Mouse (Mus musculus) C2C12 (cell line): ENCODE results near the gene Ahdc1. TPM values are rescaled to one million over a fixed set of nuclear protein-coding genes. Genes with fewer than 3 reads are reported as not detected.

ENCODE experiments used
- H3K27me3 ChIP-seq: one replicate; pipeline ENCODE4 v1.6.1; 2011; ENCODE audit not compliant: control insufficient read depth, insufficient read depth, insufficient read length
- H3K36me3 ChIP-seq: one replicate; pipeline ENCODE4 v1.6.1; 2011; ENCODE audit not compliant: control insufficient read depth, insufficient read depth
- H3K4me3 ChIP-seq: one replicate; pipeline ENCODE4 v1.5.1; 2011; ENCODE audit warnings: mild to moderate bottlenecking, control low read depth; ENCODE audit not compliant: poor library complexity, insufficient read depth, severe bottlenecking
- H3K79me2 ChIP-seq: one replicate; pipeline ENCODE4 v1.6.1; 2011; ENCODE audit not compliant: control insufficient read depth, insufficient read depth
- H3K79me3 ChIP-seq: one replicate; pipeline ENCODE4 v1.6.1; 2011; ENCODE audit warnings: low read depth, control low read depth
- H3ac ChIP-seq: one replicate; pipeline ENCODE3; 2011; ENCODE audit warnings: low read depth; ENCODE audit not compliant: control insufficient read depth, insufficient read length
- CEBPB ChIP-seq: IDR thresholded peaks from one replicate; pipeline ENCODE4 v1.6.1; 2011; ENCODE audit warnings: low read depth, mild to moderate bottlenecking, control low read depth, moderate library complexity
- CTCF ChIP-seq: IDR thresholded peaks from one replicate; pipeline ENCODE4 v1.5.1; 2011; ENCODE audit not compliant: control insufficient read depth, insufficient read depth, insufficient read length
- FOSL1 ChIP-seq: IDR thresholded peaks from one replicate; pipeline ENCODE4 v1.8.0; 2011; ENCODE audit warnings: mild to moderate bottlenecking, low read length; ENCODE audit not compliant: poor library complexity, insufficient read depth, severe bottlenecking
- MAX ChIP-seq: IDR thresholded peaks from one replicate; pipeline ENCODE4 v1.6.1; 2011; ENCODE audit warnings: mild to moderate bottlenecking, control low read depth
- MYOD1 ChIP-seq: IDR thresholded peaks from one replicate; pipeline ENCODE4 v1.6.1; 2011; ENCODE audit warnings: low read depth; ENCODE audit not compliant: control insufficient read depth, insufficient read length
- MYOG ChIP-seq: IDR thresholded peaks from one replicate; pipeline ENCODE4 v1.6.1; 2011; ENCODE audit not compliant: control insufficient read depth, insufficient read length; ENCODE audit errors: extremely low read depth
- USF1 ChIP-seq: IDR thresholded peaks from one replicate; pipeline ENCODE4 v1.6.1; 2011; ENCODE audit warnings: low read depth, mild to moderate bottlenecking, control low read depth, moderate library complexity
- polyA plus RNA-seq: library from polyadenylated mRNA; unstranded; fragments of >200 nt; fragmentation: generic; extraction: Trizol; gene quantifications from one replicate; pipeline ENCODE4 v1.2.1, GENCODE M21; 2012; ENCODE audit warnings: missing spikeins

The Ahdc1 gene
- polyA plus RNA-seq, 1 experiment: 27.9 TPM

DNA sequence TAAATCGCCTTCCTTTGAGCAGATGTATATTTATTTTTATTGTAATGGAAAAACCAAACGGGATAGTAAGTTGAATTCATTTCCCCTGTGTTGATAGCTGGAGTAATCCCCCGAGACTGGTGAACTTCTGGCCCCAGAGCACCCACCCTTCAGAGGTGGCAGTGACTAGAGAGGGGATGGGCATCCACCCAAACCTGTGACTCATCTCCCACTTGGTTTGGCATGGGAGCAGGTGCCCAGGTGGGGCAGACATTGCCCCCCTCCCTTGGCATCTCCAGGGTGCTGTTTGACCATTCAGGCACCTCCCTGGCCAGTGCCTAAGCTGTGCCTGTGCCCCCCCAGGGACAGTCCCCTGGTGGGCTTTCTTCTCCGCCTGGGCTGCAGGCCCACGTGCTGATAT, 3.0 kb downstream of the Ahdc1 start:
- no peak overlapping the region for H3ac ChIP-seq
- peak overlapping the region; percentile 69 for H3K4me3 ChIP-seq
- TF ChIP-seq MYOD1: peak; percentile 68
- TF ChIP-seq FOSL1: no peak
- H3K36me3 ChIP-seq: no peaks in the 10 kb centered on the region
- peaks cover 52% of the 10 kb centered on the region for H3K79me3 ChIP-seq
- H3K79me2 ChIP-seq: peaks cover 79% of the 10 kb centered on the region
- H3K27me3 ChIP-seq: no peaks in the 10 kb centered on the region

DNA sequence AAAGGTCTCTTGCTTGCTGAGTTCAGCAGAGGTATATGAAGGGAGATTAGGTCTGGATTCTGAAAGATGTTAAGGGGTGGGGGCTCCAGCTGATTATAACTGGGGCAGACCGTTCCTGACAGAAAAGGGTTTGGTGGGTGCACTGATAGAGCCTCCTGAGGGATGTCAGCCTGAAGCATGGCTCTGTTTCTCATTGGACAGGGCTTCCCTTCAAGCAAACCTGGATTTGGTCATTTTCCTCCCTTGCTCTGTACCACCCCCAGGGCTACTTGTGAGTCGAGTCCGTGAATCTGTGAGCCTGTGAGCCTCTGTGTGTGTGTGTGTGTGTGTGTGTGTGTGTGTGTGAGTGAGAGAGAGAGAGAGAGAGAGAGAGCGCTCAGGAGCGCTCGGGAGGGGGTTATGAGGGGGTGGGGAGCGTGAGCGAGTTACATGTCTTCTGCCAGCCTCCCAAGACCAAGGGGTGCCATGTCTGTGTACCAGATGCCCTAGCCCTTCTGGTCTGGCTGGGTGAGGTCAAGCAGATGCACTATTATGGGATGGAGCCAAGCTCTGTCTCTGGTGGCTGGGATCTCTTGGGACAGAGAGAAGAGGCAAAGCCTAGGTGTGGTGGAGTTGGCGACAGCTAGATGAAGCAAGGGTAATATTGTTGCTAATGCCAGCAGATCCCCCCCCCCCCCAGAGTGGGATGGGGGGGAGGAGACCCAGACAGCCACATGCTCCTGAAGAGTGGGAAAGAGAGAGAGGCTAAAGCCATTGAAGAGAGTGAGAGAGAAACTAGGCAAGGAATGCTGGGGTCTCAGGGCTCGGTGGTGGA, 4.0 kb downstream of the Ahdc1 start:
- Histone ChIP-seq H3K79me3 (peaks cover 61% of the 10 kb centered on the region), H3K27me3 (no peaks in the 10 kb centered on the region), H3K4me3 (no peak overlapping the region), H3ac (no peak overlapping the region), H3K36me3 (no peaks in the 10 kb centered on the region), H3K79me2 (peaks cover 89% of the 10 kb centered on the region)
- TF ChIP-seq MYOD1: no peak
- no peak for TF ChIP-seq USF1
- no peak for TF ChIP-seq CTCF
- no peak for TF ChIP-seq FOSL1
- no peak for TF ChIP-seq CEBPB
- no peak for TF ChIP-seq MAX
- no peak for TF ChIP-seq MYOG

DNA sequence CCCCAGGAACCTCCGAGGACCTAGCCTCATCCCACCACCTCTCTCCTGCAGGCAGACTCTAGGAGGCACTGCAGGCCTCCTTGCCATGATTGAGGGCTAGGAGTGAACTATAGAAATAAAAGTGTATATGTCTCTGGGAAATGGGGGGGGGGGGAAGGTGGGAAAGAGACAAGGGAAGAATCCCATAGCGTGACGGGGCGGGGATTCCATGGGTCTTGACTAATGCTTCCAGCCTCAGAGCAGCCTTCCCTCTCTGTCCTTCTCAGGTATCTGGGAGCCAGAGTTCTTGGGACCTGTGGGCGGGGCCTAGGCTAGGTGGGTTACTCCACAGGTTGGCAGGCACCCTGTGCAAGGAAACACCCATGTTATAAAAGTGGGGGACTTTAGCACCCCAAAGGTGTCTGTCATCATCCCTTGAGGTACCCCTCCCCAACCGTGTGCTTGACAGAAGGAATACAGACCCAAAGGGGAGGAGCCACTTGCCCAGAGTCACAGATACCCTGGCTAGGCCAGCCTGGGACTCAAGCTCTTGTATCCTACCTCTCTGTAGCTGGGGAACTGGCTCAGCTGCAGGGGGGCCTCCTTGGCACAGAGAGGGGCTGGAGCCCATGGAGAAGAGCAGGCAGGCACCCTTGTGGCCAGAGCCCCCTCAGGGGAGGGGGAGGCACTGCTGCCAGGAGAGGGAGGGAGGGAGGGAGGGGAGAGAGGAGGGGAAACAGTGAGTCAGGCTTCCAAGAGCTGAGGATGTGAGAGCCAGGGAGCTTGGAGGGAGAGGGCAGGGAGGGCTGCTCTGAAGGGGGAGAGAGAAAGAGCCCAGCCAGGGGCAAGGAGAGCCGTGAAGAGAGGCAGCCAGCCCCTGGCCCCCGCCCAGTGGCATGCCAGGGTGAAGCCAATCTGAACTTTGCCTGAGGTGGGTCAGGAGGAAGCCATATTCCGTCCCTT, 4.9 kb downstream of the Ahdc1 start:
- H3K4me3 ChIP-seq: no peak overlapping the region
- peak overlapping the region; percentile 1 for H3ac ChIP-seq
- H3K79me2 ChIP-seq: peaks cover 98% of the 10 kb centered on the region
- H3K79me3 ChIP-seq: peaks cover 69% of the 10 kb centered on the region
- TF ChIP-seq USF1 (no peak), CTCF (no peak), CEBPB (no peak), MYOD1 (no peak), MYOG (no peak), MAX (no peak), FOSL1 (no peak)
- no peaks in the 10 kb centered on the region for H3K36me3 ChIP-seq
- no peaks in the 10 kb centered on the region for H3K27me3 ChIP-seq

DNA sequence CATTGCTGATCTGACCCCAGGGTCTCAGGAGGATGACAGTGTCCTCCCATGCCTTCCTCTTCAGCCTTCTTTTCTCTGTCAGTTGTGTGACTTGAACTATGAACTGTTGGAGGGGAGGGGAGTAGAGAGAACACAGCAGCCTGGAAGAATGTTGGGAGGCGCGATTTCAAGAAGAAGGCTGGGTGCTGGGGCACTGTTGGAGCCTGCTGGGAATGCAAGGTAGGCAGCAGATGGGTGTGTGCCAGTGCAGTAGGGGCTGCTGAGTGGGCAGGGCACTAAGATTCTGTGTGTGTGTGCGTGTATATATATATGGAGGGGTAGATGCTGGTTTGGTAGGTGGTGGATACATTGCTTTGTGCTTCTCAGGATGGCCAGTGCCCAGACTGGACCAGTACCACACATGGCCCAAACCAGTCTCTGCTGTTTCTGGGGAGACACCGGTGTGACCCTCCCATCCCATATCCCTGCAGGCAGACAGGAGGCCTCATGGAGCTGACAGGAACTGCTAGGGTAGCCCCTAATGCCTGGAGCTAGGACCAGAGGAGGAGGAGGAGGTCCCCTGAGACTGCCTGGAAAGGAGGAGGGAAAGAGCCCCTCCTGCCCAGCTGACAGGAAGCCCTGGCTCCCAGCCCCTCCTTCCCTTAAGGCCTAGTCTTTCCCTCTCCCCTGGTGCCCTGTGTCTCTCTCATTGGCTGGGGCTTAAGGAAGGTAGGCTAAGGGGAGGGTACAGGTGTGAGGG, 5.8 kb downstream of the Ahdc1 start:
- peak overlapping the region; percentile 1 for H3ac ChIP-seq
- H3K27me3 ChIP-seq: no peaks in the 10 kb centered on the region
- peaks cover 99% of the 10 kb centered on the region for H3K79me2 ChIP-seq
- TF ChIP-seq MYOG: no peak
- no peak for TF ChIP-seq CTCF
- peaks cover 76% of the 10 kb centered on the region for H3K79me3 ChIP-seq
- no peak overlapping the region for H3K4me3 ChIP-seq
- no peaks in the 10 kb centered on the region for H3K36me3 ChIP-seq

DNA sequence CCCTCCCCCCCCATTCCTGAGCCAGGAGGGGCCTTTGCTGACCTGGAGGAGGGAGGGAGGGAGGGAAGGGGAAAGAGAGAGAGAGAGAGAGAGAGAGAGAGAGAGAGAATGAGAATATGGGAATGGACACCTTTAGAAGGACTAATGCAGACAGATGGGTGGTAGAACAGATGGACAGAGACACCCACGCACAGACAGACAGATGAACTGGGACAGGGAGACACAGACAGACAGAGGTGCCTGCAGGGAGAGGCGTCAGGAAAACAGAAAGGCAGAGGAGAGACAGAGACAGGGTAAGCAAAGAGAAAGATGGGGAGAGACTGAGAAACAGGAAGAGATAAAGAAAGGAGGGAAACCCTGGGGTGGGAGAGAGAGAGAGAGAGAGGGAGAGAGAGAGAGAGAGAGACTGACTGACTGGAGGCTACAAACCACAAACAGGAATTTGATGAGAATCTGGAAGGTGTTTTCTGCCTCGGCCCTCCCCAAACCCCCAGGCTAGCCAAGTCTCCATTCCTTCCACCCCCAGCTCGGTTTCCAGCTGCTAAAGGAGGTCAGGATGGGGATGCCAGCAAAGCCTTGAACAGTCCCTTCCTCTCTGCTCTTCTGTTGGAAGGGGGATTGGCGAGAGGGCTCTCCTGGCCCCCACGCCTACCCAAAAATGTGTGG, 6.7 kb downstream of the Ahdc1 start:
- no peak overlapping the region for H3K4me3 ChIP-seq

More for the DNA sequence above, 6.7 kb downstream of the Ahdc1 start:
- H3K27me3 ChIP-seq: no peaks in the 10 kb centered on the region
- no peaks in the 10 kb centered on the region for H3K36me3 ChIP-seq
- no peak overlapping the region for H3ac ChIP-seq
- H3K79me2 ChIP-seq: peaks cover 100% of the 10 kb centered on the region
- no peak for TF ChIP-seq FOSL1
- TF ChIP-seq USF1: no peak
- no peak for TF ChIP-seq CEBPB
- no peak for TF ChIP-seq CTCF
- no peak for TF ChIP-seq MYOG
- no peak for TF ChIP-seq MYOD1
- no peak for TF ChIP-seq MAX
- H3K79me3 ChIP-seq: peaks cover 85% of the 10 kb centered on the region
